Mouse (Mus musculus) duodenum, adult 2 months (tissue): Measurements from ENCODE around the gene Olfr338. TPM values are rescaled to one million over a fixed set of nuclear protein-coding genes. Genes with fewer than 3 reads are reported as not detected.

Source experiments
- polyA plus RNA-seq: library from polyadenylated mRNA; depleted of rRNA; stranded (reverse); fragments of >200 nt; gene quantifications from 2 replicates; pipeline ENCODE4 v1.2.3, GENCODE M21; 2012; ENCODE audit warnings: low replicate concordance; rRNA removed

Olfr338 gene
- polyA plus RNA-seq: not detected in 2 replicates

GRCm38 (mm10) chr2:36373219-36373618 is at the start of gene Olfr338:
Gene Olfr338, plus strand, starts transcription at chr2:36373519.

GRCm38 (mm10) chr2:36418647-36419046 is 45.3 kb downstream of the Olfr338 start, which contains the start of gene Olfr339:
Gene Olfr339, plus strand, starts transcription at chr2:36418947.

Other genes starting within 250 kb of the Olfr338 start
- gene Mrrf, start 237.1 kb upstream of the Olfr338 start, polyA plus RNA-seq: 9.9 and 24.2 TPM in 2 replicates
- gene Rbm18, start 236.7 kb upstream of the Olfr338 start, polyA plus RNA-seq: 1.3 and 2.0 TPM in 2 replicates
- 20.0 and 32.3 TPM in 2 replicates for gene Ptgs1, start 143.1 kb upstream of the Olfr338 start, polyA plus RNA-seq
- not detected in 2 replicates for gene Olfr339, start 45.4 kb downstream of the Olfr338 start, polyA plus RNA-seq
- gene Olfr340, start 79.1 kb downstream of the Olfr338 start, polyA plus RNA-seq: not detected in 2 replicates
- not detected in 2 replicates for gene Olfr341, start 108.9 kb downstream of the Olfr338 start, polyA plus RNA-seq
- not detected in 2 replicates for gene Olfr342, start 151.5 kb downstream of the Olfr338 start, polyA plus RNA-seq
- gene Olfr344, start 193.1 kb downstream of the Olfr338 start, polyA plus RNA-seq: not detected in 2 replicates